18 mouse cellular contexts compared by ENCODE assay signal in the genomic region with DNA sequence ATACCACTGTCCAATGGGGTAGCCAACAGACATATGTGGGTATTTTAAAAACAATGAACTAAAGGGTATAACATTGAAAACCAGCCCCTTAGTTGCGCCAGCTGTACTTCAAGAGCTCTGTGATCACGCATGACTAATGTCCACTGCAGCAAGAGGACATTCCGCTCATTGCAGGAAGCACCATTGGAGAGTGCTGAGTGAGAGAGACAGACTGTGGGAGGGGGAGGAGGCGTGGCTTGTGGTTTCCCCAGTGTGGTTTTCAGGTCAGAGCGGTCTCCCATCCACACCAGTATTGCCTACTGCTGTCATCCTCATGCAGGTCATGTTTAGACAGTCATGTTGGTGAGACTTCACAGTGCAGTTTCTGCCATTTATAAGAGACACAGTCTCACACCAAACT. TPM values are rescaled to one million over a fixed set of nuclear protein-coding genes. Genes with fewer than 3 reads are reported as not detected.
A peak's percentile ranks its signal among the peaks of the same experiment; 100 is the strongest.
DNase-seq lines count a peak whose midpoint lies in the region; ATAC-seq and TF ChIP-seq lines count a peak whose summit lies in the region.
"Had no signal": no experiment of that assay in that cellular context is flagged by ENCODE, and none has a peak within 500 bp of the region (broad histone marks: within the 10 kb centered on the region; RNA-seq: fewer than 3 reads in every experiment).

No protein-coding gene starts in this region.

- no peak for ATAC-seq in embryonic facial prominence, embryonic 14.5 days (ENCODE audit: low read depth)
- ATAC-seq in lung, embryonic 14.5 days (ENCODE audit: insufficient read depth), result peak; percentile 78

- no peak overlapping the region for H3K9ac ChIP-seq in embryonic facial prominence, embryonic 14.5 days (ENCODE audit: low read depth, low read length)
- no peak overlapping the region for H3K9ac ChIP-seq in lung, embryonic 14.5 days
- H3K9ac ChIP-seq: forebrain, embryonic 12.5 days; limb, embryonic 15.5 days; midbrain, embryonic 12.5 days had no signal

- no peaks in the 10 kb centered on the region for H3K27me3 ChIP-seq in embryonic facial prominence, embryonic 14.5 days (replicated peaks; ENCODE audit: control insufficient read depth, insufficient read depth, low read length)
- peaks cover 18% of the 10 kb centered on the region for H3K27me3 ChIP-seq in embryonic facial prominence, embryonic 10.5 days (replicated peaks; ENCODE audit: low read depth, poor library complexity, severe bottlenecking)
- no peaks in the 10 kb centered on the region for H3K27me3 ChIP-seq in lung, embryonic 14.5 days (ENCODE audit: insufficient read depth, low read length)
- H3K27me3 ChIP-seq: limb, embryonic 15.5 days had no signal

- DNase-seq in embryonic facial prominence, embryonic 14.5 days (ENCODE audit: low spot score), result peak; percentile 50
- DNase-seq in embryonic facial prominence, embryonic 10.5 days (ENCODE audit: low spot score), result no peak
- DNase-seq in thymus, postnatal 36 days, result peak; percentile 10 to 23
- no peak for DNase-seq in thymus, adult 18-20 months
- peak; percentile 76 for DNase-seq in lung, embryonic 14.5 days
- DNase-seq in retina, postnatal 1 day, result peak; percentile 20
- no peak for DNase-seq in layer of hippocampus, postnatal 25 days (ENCODE audit: extremely low spot score in 1 of 2, low spot score in 1 of 2)
- DNase-seq in ovary, postnatal 14 days (ENCODE audit: low spot score), result no peak
- DNase-seq: gastrocnemius, postnatal 25 days; layer of hippocampus, adult 9-11 months; spleen, adult 18-20 months had no signal

- no peaks in the 10 kb centered on the region for H3K9me3 ChIP-seq in embryonic facial prominence, embryonic 14.5 days (ENCODE audit: control insufficient read depth, low read length)
- H3K9me3 ChIP-seq in embryonic facial prominence, embryonic 10.5 days, result no peaks in the 10 kb centered on the region
- H3K9me3 ChIP-seq in lung, embryonic 14.5 days (ENCODE audit: low read depth, low read length), result no peaks in the 10 kb centered on the region
- H3K9me3 ChIP-seq: forebrain, embryonic 12.5 days; limb, embryonic 15.5 days; midbrain, embryonic 12.5 days had no signal

- peaks cover 5% of the 10 kb centered on the region; the same call in 1 of the 2 replicates for H3K4me1 ChIP-seq in embryonic facial prominence, embryonic 14.5 days (ENCODE audit: control insufficient read depth, insufficient read depth, low read length)
- peaks cover 43% of the 10 kb centered on the region for H3K4me1 ChIP-seq in embryonic facial prominence, embryonic 10.5 days
- peaks cover 6% of the 10 kb centered on the region; the same call in 1 of the 2 replicates for H3K4me1 ChIP-seq in lung, embryonic 14.5 days (ENCODE audit: insufficient read depth)

- no peak for TF ChIP-seq CTCF in lung, embryonic 14.5 days (IDR thresholded peaks at IDR 0.05; ENCODE audit: low read depth)

- no peak overlapping the region for H3K4me2 ChIP-seq in embryonic facial prominence, embryonic 14.5 days (ENCODE audit: low read depth, low read length)
- H3K4me2 ChIP-seq in lung, embryonic 14.5 days, result no peak overlapping the region
- H3K4me2 ChIP-seq: forebrain, embryonic 12.5 days; limb, embryonic 15.5 days; midbrain, embryonic 12.5 days had no signal

- H3K27ac ChIP-seq in embryonic facial prominence, embryonic 14.5 days (replicated peaks; ENCODE audit: low read depth, low read length), result no peak overlapping the region
- no peak overlapping the region for H3K27ac ChIP-seq in embryonic facial prominence, embryonic 10.5 days (replicated peaks)
- H3K27ac ChIP-seq in lung, embryonic 14.5 days (ENCODE audit: low read depth), result no peak overlapping the region
- H3K27ac ChIP-seq: forebrain, embryonic 12.5 days; limb, embryonic 15.5 days; midbrain, embryonic 12.5 days had no signal

- WGBS in embryonic facial prominence, embryonic 14.5 days, result 49% methylated on average over 5 of the region's 5 CpGs
- 60% methylated on average over 5 of the region's 5 CpGs for whole genome bisulfite sequencing in embryonic facial prominence, embryonic 10.5 days
- 16% methylated on average over 5 of the region's 5 CpGs for whole genome bisulfite sequencing in lung, embryonic 14.5 days

- no peak overlapping the region for H3K4me3 ChIP-seq in embryonic facial prominence, embryonic 14.5 days (ENCODE audit: low read depth, low read length)
- no peak overlapping the region for H3K4me3 ChIP-seq in embryonic facial prominence, embryonic 10.5 days
- H3K4me3 ChIP-seq in lung, embryonic 14.5 days (ENCODE audit: low read depth, low read length), result no peak overlapping the region
- H3K4me3 ChIP-seq: forebrain, embryonic 12.5 days; limb, embryonic 15.5 days; midbrain, embryonic 12.5 days had no signal

- H3K36me3 ChIP-seq in embryonic facial prominence, embryonic 14.5 days (ENCODE audit: control insufficient read depth, insufficient read depth, low read length), result no peaks in the 10 kb centered on the region
- no peaks in the 10 kb centered on the region for H3K36me3 ChIP-seq in embryonic facial prominence, embryonic 10.5 days (replicated peaks)
- H3K36me3 ChIP-seq in lung, embryonic 14.5 days (ENCODE audit: insufficient read depth), result no peaks in the 10 kb centered on the region
- H3K36me3 ChIP-seq: forebrain, embryonic 12.5 days; limb, embryonic 15.5 days; midbrain, embryonic 12.5 days had no signal

RNA-seq across cellular contexts. Expression of a gene that starts 12.9 kb away (rescaled TPM):
- polyA plus RNA-seq in embryonic facial prominence, embryonic 14.5 days (2014; fragmentation: Nextera tagmentation; extraction: Ambion mirVana), result not detected in 2 replicates
- polyA plus RNA-seq in embryonic facial prominence, embryonic 10.5 days (2016; fragmentation: Nextera tagmentation; extraction: Ambion mirVana), result not detected in 2 replicates
- polyA plus RNA-seq in lung, embryonic 14.5 days (2014; fragmentation: Nextera tagmentation; extraction: Ambion mirVana), result not detected in 2 replicates
- not detected for total RNA-seq in layer of hippocampus, postnatal 25 days (2021)
- total RNA-seq: gastrocnemius, postnatal 25 days; neutrophil, adult 5-6 weeks had no signal
- polyA plus RNA-seq: brain, embryonic 14.5 days; cortical plate, adult 2 months; forebrain, embryonic 12.5 days; hindbrain, embryonic 11.5 days; limb, embryonic 15.5 days; midbrain, embryonic 12.5 days had no signal

RNA-seq across cellular contexts. Expression of a gene that starts 19.2 kb away (rescaled TPM):
- polyA plus RNA-seq in embryonic facial prominence, embryonic 14.5 days (2014; fragmentation: Nextera tagmentation; extraction: Ambion mirVana), result 2.6 and 3.1 TPM in 2 replicates
- polyA plus RNA-seq in embryonic facial prominence, embryonic 10.5 days (2016; fragmentation: Nextera tagmentation; extraction: Ambion mirVana), result 2.1 and 2.5 TPM in 2 replicates
- polyA plus RNA-seq in lung, embryonic 14.5 days (2014; fragmentation: Nextera tagmentation; extraction: Ambion mirVana), result 5.9 and 6.7 TPM in 2 replicates
- 1 to 10 TPM; 2.4 to 2.7 TPM for total RNA-seq in layer of hippocampus, postnatal 25 days (2021)
- total RNA-seq: neutrophil, adult 5-6 weeks had no signal

Comparison
In these comparisons a context has a peak if more than half of its experiments do, and no peak if none do; other contexts are left out.
1. DNase-seq: peak in embryonic facial prominence, embryonic 14.5 days (single experiment), thymus, postnatal 36 days (2 of 2), lung, embryonic 14.5 days (single experiment) and retina, postnatal 1 day (single experiment); none in embryonic facial prominence, embryonic 10.5 days (single experiment), thymus, adult 18-20 months (0 of 2), layer of hippocampus, postnatal 25 days (0 of 2) and ovary, postnatal 14 days (single experiment).